Mouse (Mus musculus) forebrain, embryonic 14.5 days (tissue): ENCODE data around the gene Ksr2. TPM values are rescaled to one million over a fixed set of nuclear protein-coding genes. Genes with fewer than 3 reads are reported as not detected.

Experiments used
- ATAC-seq: fragments of 200-750 bp; cut with Nextera tagmentation; 2 replicates; pipeline ENCODE4 v1.8.0; 2017; ENCODE audit warnings: mild to moderate bottlenecking, moderate library complexity
- DNase-seq: peaks from one replicate; pipeline ENCODE4 v3.0.0-alpha.2; 2015; ENCODE audit warnings: low spot score
- H3K27ac ChIP-seq: fragments of 300-500 bp; sonication (generic); 2 replicates; pipeline ENCODE4 v1.5.1; 2014; ENCODE audit warnings: low read depth, mild to moderate bottlenecking, control low read depth, low read length, moderate library complexity
- H3K27me3 ChIP-seq: fragments of 300-500 bp; sonication (generic); replicated peaks from 2 replicates; pipeline ENCODE4 v1.6.1; 2014; ENCODE audit warnings: low read length, control low read depth, mixed read lengths; ENCODE audit not compliant: control insufficient read depth, insufficient read depth
- H3K36me3 ChIP-seq: fragments of 300-500 bp; sonication (generic); 2 replicates; pipeline ENCODE4 v1.6.1; 2014; ENCODE audit warnings: low read length, control low read depth; ENCODE audit not compliant: control insufficient read depth, insufficient read depth
- H3K4me1 ChIP-seq: fragments of 300-500 bp; sonication (generic); 2 replicates; pipeline ENCODE4 v1.6.1; 2014; ENCODE audit warnings: antibody characterized with exemption, low read length, control low read depth; ENCODE audit not compliant: control insufficient read depth, insufficient read depth
- H3K4me2 ChIP-seq: fragments of 300-500 bp; sonication (generic); 2 replicates; pipeline ENCODE4 v1.6.1; 2014; ENCODE audit warnings: mild to moderate bottlenecking, control low read depth, low read length
- H3K4me3 ChIP-seq: fragments of 300-500 bp; sonication (generic); 2 replicates; pipeline ENCODE4 v1.5.1; 2014; ENCODE audit warnings: low read depth, low read length, control low read depth
- H3K9ac ChIP-seq: fragments of 300-500 bp; sonication (generic); 2 replicates; pipeline ENCODE4 v1.6.1; 2014; ENCODE audit warnings: mild to moderate bottlenecking, low read length, control low read depth, moderate library complexity
- H3K9me3 ChIP-seq: fragments of 300-500 bp; sonication (generic); replicated peaks from 2 replicates; pipeline ENCODE4 v1.6.1; 2016; ENCODE audit warnings: low read length, control low read depth, mixed read lengths; ENCODE audit not compliant: control insufficient read depth
- WGBS: fragments of 180-500 bp; shearing (Covaris S2); extraction: QIAGEN DNeasy Blood & Tissue Kit; methylation state at CpG from one replicate; pipeline ENCODE4 v1.1.7; 2014; 5-methylcytosine and 5-hydroxymethylcytosine counted together
- polyA plus RNA-seq: library from polyadenylated mRNA; unstranded; fragments of >200 nt; fragmentation: Nextera tagmentation; extraction: Ambion mirVana; gene quantifications from 2 replicates; pipeline ENCODE4 v1.2.1, GENCODE M21; 2014

The Ksr2 gene
- polyA plus RNA-seq, 1 experiment from 2014 or later, result 1.4 TPM

DNA sequence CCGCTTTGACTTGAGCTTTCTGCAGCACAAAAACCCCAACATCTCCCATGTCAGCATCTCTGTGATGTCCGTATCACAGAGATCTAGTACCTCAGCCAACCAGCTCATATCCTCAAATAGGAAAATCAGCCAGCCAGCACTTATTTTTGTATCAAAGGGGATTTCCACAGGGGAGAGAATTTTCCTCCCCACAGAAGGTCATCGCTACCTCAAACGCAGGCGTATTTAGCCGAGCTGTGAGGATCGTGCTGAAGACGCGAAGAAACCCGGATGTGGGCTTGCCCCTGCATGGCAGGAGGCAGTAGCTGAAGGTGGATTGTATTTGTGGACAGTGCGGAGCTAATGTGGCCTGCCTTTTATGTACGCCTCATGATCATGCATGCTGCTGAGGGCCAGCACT, 67.8 kb downstream of the Ksr2 start:
- H3K4me2 ChIP-seq, result no peak overlapping the region
- no peak overlapping the region for H3K27ac ChIP-seq
- no peak for ATAC-seq
- no peaks in the 10 kb centered on the region for H3K4me1 ChIP-seq
- no peaks in the 10 kb centered on the region for H3K27me3 ChIP-seq
- no peak for DNase-seq
- no peaks in the 10 kb centered on the region for H3K9me3 ChIP-seq
- no peaks in the 10 kb centered on the region for H3K36me3 ChIP-seq
- H3K4me3 ChIP-seq, result no peak overlapping the region
- WGBS, result 72% methylated on average over 12 of the region's 12 CpGs
- no peak overlapping the region for H3K9ac ChIP-seq

DNA sequence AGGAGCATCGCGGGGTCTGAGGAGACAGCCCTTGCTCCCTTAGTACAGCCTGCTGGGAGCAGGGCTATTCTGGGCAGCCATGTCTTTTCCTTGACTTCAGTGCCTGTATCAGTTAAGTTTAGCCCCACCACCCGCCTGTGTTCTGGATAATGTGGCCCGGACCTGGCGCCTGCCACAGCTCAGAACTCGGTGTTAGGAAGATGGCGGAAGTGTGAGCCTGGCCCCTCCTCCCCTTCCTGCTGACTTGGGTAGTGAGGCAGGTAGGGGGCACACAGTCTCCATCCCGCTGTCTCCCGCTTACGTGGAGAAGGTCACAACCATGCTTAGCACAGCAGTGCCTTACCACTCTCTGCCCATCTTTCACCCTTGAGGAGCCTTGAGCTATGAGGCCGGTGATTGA, 68.2 kb downstream of the Ksr2 start:
- H3K9ac ChIP-seq, result no peak overlapping the region
- H3K27ac ChIP-seq, result no peak overlapping the region
- WGBS, result 77% methylated on average over 11 of the region's 11 CpGs
- H3K27me3 ChIP-seq, result no peaks in the 10 kb centered on the region
- no peaks in the 10 kb centered on the region for H3K4me1 ChIP-seq
- no peak for DNase-seq
- H3K9me3 ChIP-seq, result no peaks in the 10 kb centered on the region
- H3K36me3 ChIP-seq, result no peaks in the 10 kb centered on the region
- no peak for ATAC-seq
- no peak overlapping the region for H3K4me2 ChIP-seq
- no peak overlapping the region for H3K4me3 ChIP-seq

DNA sequence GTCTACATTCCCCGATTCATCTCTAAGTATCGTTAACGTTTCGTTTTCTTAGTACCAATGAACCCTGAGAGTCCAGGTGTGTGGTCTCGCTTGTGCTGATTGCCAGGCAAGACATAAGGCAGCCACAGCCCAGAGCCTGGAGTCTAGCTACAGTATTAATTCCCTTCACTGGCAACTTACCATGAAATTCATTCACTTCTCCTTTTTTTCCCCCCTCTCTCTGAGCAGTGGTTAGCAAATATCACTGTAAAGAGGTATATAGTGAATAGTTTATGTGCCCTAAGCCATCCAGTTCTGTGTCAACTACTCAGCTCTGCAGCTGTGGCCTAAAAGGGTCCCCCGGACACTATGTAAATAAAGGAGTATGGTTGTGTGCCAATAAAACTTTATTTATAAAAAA, 71.6 kb downstream of the Ksr2 start:
- H3K4me2 ChIP-seq, result no peak overlapping the region
- no peak overlapping the region for H3K9ac ChIP-seq
- no peaks in the 10 kb centered on the region for H3K27me3 ChIP-seq
- H3K36me3 ChIP-seq, result no peaks in the 10 kb centered on the region
- DNase-seq (no peak), ATAC-seq (no peak)
- no peak overlapping the region for H3K27ac ChIP-seq
- 81% methylated on average over 6 of the region's 6 CpGs for WGBS
- H3K4me3 ChIP-seq, result no peak overlapping the region
- H3K9me3 ChIP-seq, result no peaks in the 10 kb centered on the region
- H3K4me1 ChIP-seq, result no peaks in the 10 kb centered on the region

DNA sequence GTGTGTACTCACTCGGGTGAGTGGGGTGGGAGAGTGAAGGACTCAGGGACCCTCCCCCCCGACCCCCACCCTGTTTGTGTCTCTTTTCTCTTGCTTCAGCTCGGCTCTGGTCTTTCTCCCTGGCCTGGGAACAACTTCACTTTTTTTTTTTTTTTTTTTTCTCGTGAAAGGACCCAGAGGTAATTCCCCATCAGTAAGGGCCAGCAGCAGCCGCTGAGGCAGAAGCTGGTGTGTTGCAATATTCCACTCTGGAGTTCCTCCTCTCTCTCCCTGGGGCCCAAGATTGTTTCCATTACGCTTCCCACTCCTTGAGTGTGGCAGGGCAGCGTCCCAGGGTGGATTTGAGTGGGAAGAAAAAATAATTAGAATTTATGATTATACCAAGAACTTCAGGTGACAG, 72.3 kb downstream of the Ksr2 start:
- H3K27ac ChIP-seq, result no peak overlapping the region
- no peaks in the 10 kb centered on the region for H3K36me3 ChIP-seq
- H3K9me3 ChIP-seq, result no peaks in the 10 kb centered on the region
- no peak for ATAC-seq
- H3K27me3 ChIP-seq, result no peaks in the 10 kb centered on the region
- no peak overlapping the region for H3K4me3 ChIP-seq
- H3K4me1 ChIP-seq, result no peaks in the 10 kb centered on the region
- 71% methylated on average over 7 of the region's 7 CpGs for WGBS
- no peak for DNase-seq
- H3K9ac ChIP-seq, result no peak overlapping the region
- no peak overlapping the region for H3K4me2 ChIP-seq

DNA sequence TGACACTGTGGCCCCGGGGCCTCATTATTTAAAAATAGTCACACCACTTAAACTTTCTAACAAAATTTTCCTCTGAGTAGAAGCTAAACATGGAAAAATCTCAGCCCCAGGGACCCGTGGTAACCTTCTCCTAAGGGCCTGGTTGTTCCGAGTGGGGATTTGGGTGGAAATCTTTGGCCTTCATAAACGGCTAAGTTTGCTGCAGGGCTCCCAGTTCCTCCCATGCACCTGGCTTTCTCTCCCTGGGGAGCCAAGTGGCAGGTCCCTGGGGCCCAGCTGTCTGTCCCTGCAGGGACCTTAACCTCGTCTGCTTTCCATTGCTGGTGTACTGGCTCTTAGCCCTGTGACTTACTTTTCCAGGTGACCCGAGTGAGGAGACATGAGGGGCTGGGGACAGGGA, 74.4 kb downstream of the Ksr2 start:
- no peak overlapping the region for H3K4me2 ChIP-seq
- WGBS, result 85% methylated on average over 6 of the region's 6 CpGs
- H3K9ac ChIP-seq, result no peak overlapping the region
- H3K4me1 ChIP-seq, result peaks cover 5% of the 10 kb centered on the region
- no peaks in the 10 kb centered on the region for H3K27me3 ChIP-seq
- DNase-seq, result no peak
- no peak overlapping the region for H3K27ac ChIP-seq
- no peaks in the 10 kb centered on the region for H3K9me3 ChIP-seq
- ATAC-seq, result no peak
- no peak overlapping the region for H3K4me3 ChIP-seq
- no peaks in the 10 kb centered on the region for H3K36me3 ChIP-seq

DNA sequence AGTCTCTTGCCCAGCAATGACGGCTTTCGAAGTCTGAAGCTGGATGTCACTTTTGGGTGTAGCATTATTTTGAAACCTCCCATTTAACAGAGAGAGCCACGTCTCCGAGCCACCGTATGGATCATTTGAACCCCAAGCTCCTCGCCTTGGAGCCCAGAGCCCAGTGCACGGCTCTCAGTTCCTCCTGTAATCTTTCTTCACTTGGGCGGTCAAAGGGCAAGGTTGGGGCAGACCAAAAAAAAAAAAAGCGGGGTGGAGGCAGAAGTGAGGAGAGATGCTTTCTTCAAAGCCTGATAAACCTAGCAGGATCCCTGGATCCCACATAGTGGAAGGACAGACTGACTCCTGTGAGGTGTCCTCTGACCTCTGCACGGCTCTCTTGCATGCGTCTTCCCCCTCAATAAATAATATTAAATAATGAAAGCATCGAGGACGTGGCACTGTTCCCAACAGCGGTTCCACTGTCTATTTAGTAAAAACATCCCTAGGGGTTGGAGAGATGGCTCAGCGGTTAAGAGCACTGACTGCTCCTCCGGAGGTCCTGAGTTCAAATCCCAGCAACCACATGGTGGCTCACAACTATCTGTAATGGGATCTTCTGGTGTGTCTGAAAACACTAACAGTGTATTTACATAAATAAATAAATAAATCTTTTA, 75.0 kb downstream of the Ksr2 start:
- Histone ChIP-seq H3K9me3 (no peaks in the 10 kb centered on the region), H3K4me1 (peaks cover 10% of the 10 kb centered on the region), H3K4me3 (no peak overlapping the region), H3K27ac (no peak overlapping the region), H3K4me2 (no peak overlapping the region), H3K27me3 (no peaks in the 10 kb centered on the region), H3K9ac (no peak overlapping the region), H3K36me3 (no peaks in the 10 kb centered on the region)
- no peak for DNase-seq
- no peak for ATAC-seq
- WGBS, result 91% methylated on average over 16 of the region's 16 CpGs

DNA sequence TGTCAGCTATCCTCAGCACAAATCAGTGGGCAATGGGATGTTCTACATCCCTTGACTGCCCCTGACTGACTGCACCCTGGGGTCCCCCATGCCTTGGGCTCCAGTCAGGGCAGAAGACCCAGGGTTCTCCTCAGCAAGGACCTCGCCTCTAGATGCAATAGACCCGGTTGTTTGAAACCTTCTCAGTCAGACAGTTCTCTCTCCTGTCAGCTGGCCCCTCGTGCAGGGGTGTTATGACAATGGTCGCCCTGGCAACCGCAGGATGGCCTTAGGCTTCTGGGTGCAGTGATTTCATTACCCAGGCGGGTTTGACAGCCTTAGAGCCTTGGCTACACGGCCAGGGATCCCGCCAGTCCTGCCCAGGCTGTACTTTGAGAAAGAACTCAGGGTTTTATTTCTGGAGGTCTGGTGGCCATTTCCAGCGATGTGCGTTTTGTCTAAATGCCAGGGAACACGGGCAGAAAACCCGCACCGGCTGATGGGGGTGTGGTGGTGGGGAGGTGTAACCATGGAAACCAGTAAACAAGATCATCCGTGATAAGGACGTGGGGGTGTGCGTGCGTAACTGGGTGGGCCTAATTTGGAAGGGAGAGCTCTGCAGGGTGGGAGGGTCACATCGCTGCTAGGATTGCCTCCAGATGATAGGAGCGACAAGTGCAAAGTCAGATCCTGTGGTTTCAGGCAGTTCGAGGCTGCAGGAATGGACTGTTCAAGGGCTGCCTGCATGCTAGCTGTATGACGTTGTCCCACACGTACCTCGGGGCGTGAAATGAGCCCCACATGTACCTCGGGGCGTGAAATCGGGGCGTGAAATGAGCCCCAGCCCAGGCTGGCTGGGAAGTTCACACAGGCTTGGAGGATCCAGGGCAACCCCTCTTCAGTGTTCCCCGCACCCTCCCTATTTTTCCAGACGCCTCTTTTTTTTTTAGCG, 79.4 kb downstream of the Ksr2 start:
- Histone ChIP-seq H3K9me3 (no peaks in the 10 kb centered on the region), H3K4me2 (peak overlapping the region; percentile 48), H3K27ac (peak overlapping the region; percentile 44; the same call in 1 of the 2 replicates), H3K4me1 (peaks cover 10% of the 10 kb centered on the region), H3K36me3 (no peaks in the 10 kb centered on the region), H3K27me3 (no peaks in the 10 kb centered on the region), H3K4me3 (peak overlapping the region; percentile 14), H3K9ac (peak overlapping the region; percentile 48)
- ATAC-seq (peak; percentile 84), DNase-seq (peak; percentile 78)
- WGBS, result 15% methylated on average over 31 of the region's 31 CpGs

DNA sequence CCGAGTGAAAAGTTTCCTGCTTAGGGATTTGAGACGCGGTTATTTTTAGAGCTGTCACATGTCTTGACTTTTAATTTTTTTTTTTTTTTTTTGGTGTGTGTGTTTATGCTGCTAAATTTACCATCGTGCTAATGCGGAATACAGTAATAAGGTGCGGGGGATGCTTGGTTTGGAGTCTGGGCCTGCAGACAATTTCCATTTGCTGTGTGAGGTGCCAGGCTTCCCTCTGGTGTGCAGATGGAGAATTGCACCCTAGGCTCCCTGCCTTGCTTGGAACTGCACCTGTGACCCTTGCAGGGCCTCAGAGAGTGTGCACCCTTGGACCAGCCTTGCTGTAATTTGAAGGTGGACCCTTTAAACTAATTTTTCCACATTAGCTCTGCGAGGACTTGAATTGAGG, 80.1 kb downstream of the Ksr2 start:
- H3K4me3 ChIP-seq, result no peak overlapping the region
- 28% methylated on average over 7 of the region's 7 CpGs for WGBS

DNA sequence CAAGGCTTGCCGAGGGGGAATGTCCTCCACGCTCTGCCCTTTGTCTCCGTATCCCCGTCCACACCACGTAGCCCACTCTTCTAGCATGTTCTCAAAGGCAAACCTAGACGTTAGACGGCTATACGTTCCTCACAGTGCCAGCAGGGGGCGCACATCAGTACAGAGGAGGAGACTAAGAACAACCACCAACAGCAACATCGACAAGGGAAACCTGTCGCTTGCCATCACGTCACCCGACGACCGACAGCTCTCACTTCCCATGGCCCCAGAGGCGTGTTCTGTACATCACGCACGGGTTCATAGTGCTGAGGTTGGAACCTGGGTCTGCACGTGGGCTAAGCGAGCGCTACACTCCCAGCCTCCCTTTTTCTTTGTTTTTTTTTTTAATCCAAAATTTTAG, 83.3 kb downstream of the Ksr2 start:
- ATAC-seq (no peak), DNase-seq (peak; percentile 30)
- no peak overlapping the region for H3K9ac ChIP-seq
- H3K36me3 ChIP-seq, result no peaks in the 10 kb centered on the region
- H3K27me3 ChIP-seq, result no peaks in the 10 kb centered on the region
- no peak overlapping the region for H3K4me2 ChIP-seq
- no peaks in the 10 kb centered on the region for H3K9me3 ChIP-seq
- 63% methylated on average over 21 of the region's 21 CpGs for WGBS
- no peak overlapping the region for H3K4me3 ChIP-seq
- no peak overlapping the region for H3K27ac ChIP-seq
- H3K4me1 ChIP-seq, result peaks cover 10% of the 10 kb centered on the region

More for the DNA sequence above, 80.1 kb downstream of the Ksr2 start:
- Histone ChIP-seq H3K36me3 (no peaks in the 10 kb centered on the region), H3K27me3 (no peaks in the 10 kb centered on the region), H3K9me3 (no peaks in the 10 kb centered on the region), H3K4me1 (peaks cover 10% of the 10 kb centered on the region), H3K27ac (no peak overlapping the region), H3K4me2 (peak overlapping the region; percentile 48), H3K9ac (peak overlapping the region; percentile 48)
- ATAC-seq, result peak; percentile 66; the same call in 1 of the 2 replicates
- DNase-seq, result peak; percentile 85
